Mouse (Mus musculus) limb, embryonic 15.5 days (tissue): ENCODE data around the gene Erbb4. TPM values are rescaled to one million over a fixed set of nuclear protein-coding genes. Genes with fewer than 3 reads are reported as not detected.

Source experiments
- ATAC-seq: fragments of 200-750 bp; cut with Nextera tagmentation; 2 replicates; pipeline ENCODE4 v1.8.0; 2017; ENCODE audit warnings: low read depth, moderate TSS enrichment; ENCODE audit not compliant: insufficient number of reproducible peaks, low FRiP score, low TSS enrichment
- H3K27ac ChIP-seq: fragments of 300-500 bp; sonication (generic); 2 replicates; pipeline ENCODE4 v1.5.1; 2015; ENCODE audit warnings: moderate library complexity, mild to moderate bottlenecking, inconsistent platforms
- H3K27me3 ChIP-seq: fragments of 300-500 bp; sonication (generic); 2 replicates; pipeline ENCODE4 v1.6.1; 2015; ENCODE audit warnings: inconsistent platforms
- H3K36me3 ChIP-seq: fragments of 300-500 bp; sonication (generic); 2 replicates; pipeline ENCODE4 v1.6.1; 2015; ENCODE audit warnings: inconsistent platforms
- H3K4me1 ChIP-seq: fragments of 300-500 bp; sonication (generic); 2 replicates; pipeline ENCODE4 v1.6.1; 2015; ENCODE audit warnings: inconsistent platforms
- H3K4me2 ChIP-seq: fragments of 300-500 bp; sonication (generic); 2 replicates; pipeline ENCODE4 v1.6.1; 2015; ENCODE audit warnings: mild to moderate bottlenecking, inconsistent platforms
- H3K4me3 ChIP-seq: fragments of 300-500 bp; sonication (generic); 2 replicates; pipeline ENCODE4 v1.5.1; 2015; ENCODE audit warnings: mild to moderate bottlenecking, inconsistent platforms
- H3K9ac ChIP-seq: fragments of 300-500 bp; sonication (generic); 2 replicates; pipeline ENCODE4 v1.6.1; 2015; ENCODE audit warnings: inconsistent platforms
- H3K9me3 ChIP-seq: fragments of 300-500 bp; sonication (generic); 2 replicates; pipeline ENCODE4 v1.6.1; 2016; ENCODE audit warnings: inconsistent platforms
- whole genome bisulfite sequencing: fragments of 180-500 bp; shearing (Covaris S2); methylation state at CpG from one replicate; pipeline ENCODE4 v1.1.7; 2015; 5-methylcytosine and 5-hydroxymethylcytosine counted together
- polyA plus RNA-seq: library from polyadenylated mRNA; unstranded; fragments of >200 nt; fragmentation: Nextera tagmentation; extraction: Ambion mirVana; gene quantifications from 2 replicates; pipeline ENCODE4 v1.2.1, GENCODE M21; 2015

Erbb4 gene
- 0.94 and 1.6 TPM in 2 replicates for polyA plus RNA-seq

- Histone ChIP-seq H3K9me3 (no peaks in the 10 kb centered on the region), H3K4me2 (peak within 1 kb of the TSS; percentile 100), H3K27ac (no peak within 1 kb of the TSS; the same call in 1 of the 2 replicates), H3K4me3 (peak within 1 kb of the TSS; percentile 62), H3K27me3 (peaks cover 62% of the 10 kb centered on the region), H3K36me3 (no peaks in the 10 kb centered on the region), H3K9ac (peak within 1 kb of the TSS; percentile 33), H3K4me1 (peaks cover 32% of the 10 kb centered on the region)
- WGBS: 1% methylated on average over 58 of the region's 63 CpGs
- ATAC-seq: 0 out of 2 replicates have a peak, but pooled peaks have one; percentile 56
Measured at GRCm38 (mm10) chr1:69107485-69108158, at the start of gene Erbb4. Gene Erbb4, minus strand, starts transcription at chr1:69108059.

- Histone ChIP-seq H3K4me2 (no peak overlapping the region), H3K9ac (no peak overlapping the region), H3K9me3 (no peaks in the 10 kb centered on the region), H3K36me3 (no peaks in the 10 kb centered on the region), H3K4me1 (no peaks in the 10 kb centered on the region), H3K27ac (no peak overlapping the region), H3K4me3 (no peak overlapping the region), H3K27me3 (no peaks in the 10 kb centered on the region)
- WGBS: 70% methylated on average over 2 of the region's 2 CpGs
- ATAC-seq: no peak
Measured at GRCm38 (mm10) chr1:69157346-69157745, 49.5 kb upstream of the Erbb4 start.

GRCm38 (mm10) chr1:69141341-69141740, 33.5 kb upstream of the Erbb4 start:
- H3K4me2 ChIP-seq: no peak overlapping the region
- no peaks in the 10 kb centered on the region for H3K27me3 ChIP-seq
- ATAC-seq: no peak
- H3K4me3 ChIP-seq: no peak overlapping the region
- no peaks in the 10 kb centered on the region for H3K4me1 ChIP-seq
- no peak overlapping the region for H3K9ac ChIP-seq
- H3K27ac ChIP-seq: no peak overlapping the region
- H3K9me3 ChIP-seq: no peaks in the 10 kb centered on the region
- H3K36me3 ChIP-seq: no peaks in the 10 kb centered on the region

GRCm38 (mm10) chr1:69139519-69139868, 31.6 kb upstream of the Erbb4 start:
- H3K4me1 ChIP-seq: no peaks in the 10 kb centered on the region
- no peaks in the 10 kb centered on the region for H3K36me3 ChIP-seq
- H3K9ac ChIP-seq: no peak overlapping the region
- no peak overlapping the region for H3K4me3 ChIP-seq
- 60% methylated on average over 6 of the region's 6 CpGs for WGBS
- no peaks in the 10 kb centered on the region for H3K27me3 ChIP-seq
- ATAC-seq: no peak
- H3K4me2 ChIP-seq: no peak overlapping the region
- H3K27ac ChIP-seq: no peak overlapping the region
- H3K9me3 ChIP-seq: no peaks in the 10 kb centered on the region

- Histone ChIP-seq H3K36me3 (no peaks in the 10 kb centered on the region), H3K4me1 (no peaks in the 10 kb centered on the region), H3K4me3 (no peak overlapping the region), H3K9ac (no peak overlapping the region), H3K27ac (no peak overlapping the region), H3K27me3 (no peaks in the 10 kb centered on the region), H3K9me3 (no peaks in the 10 kb centered on the region), H3K4me2 (no peak overlapping the region)
- 31% methylated on average over 4 of the region's 4 CpGs for WGBS
- no peak for ATAC-seq
Measured at GRCm38 (mm10) chr1:69138856-69139518, 31.1 kb upstream of the Erbb4 start.

GRCm38 (mm10) chr1:69124147-69124848, 16.4 kb upstream of the Erbb4 start:
- H3K4me3 ChIP-seq: no peak overlapping the region
- H3K27ac ChIP-seq: no peak overlapping the region
- no peak overlapping the region for H3K9ac ChIP-seq
- ATAC-seq: no peak
- no peaks in the 10 kb centered on the region for H3K36me3 ChIP-seq
- no peak overlapping the region for H3K4me2 ChIP-seq
- H3K27me3 ChIP-seq: no peaks in the 10 kb centered on the region
- WGBS: 92% methylated on average over 1 of the region's 1 CpGs
- no peaks in the 10 kb centered on the region for H3K4me1 ChIP-seq
- H3K9me3 ChIP-seq: no peaks in the 10 kb centered on the region

GRCm38 (mm10) chr1:69118249-69118938, 10.5 kb upstream of the Erbb4 start:
- Histone ChIP-seq H3K9ac (no peak overlapping the region), H3K4me2 (no peak overlapping the region), H3K4me1 (no peaks in the 10 kb centered on the region), H3K9me3 (no peaks in the 10 kb centered on the region), H3K4me3 (no peak overlapping the region), H3K36me3 (no peaks in the 10 kb centered on the region), H3K27me3 (no peaks in the 10 kb centered on the region), H3K27ac (no peak overlapping the region)
- WGBS: 72% methylated on average over 4 of the region's 4 CpGs
- ATAC-seq: no peak

- WGBS: 3% methylated on average over 20 of the region's 20 CpGs
Measured at GRCm38 (mm10) chr1:69108159-69108925, 483 bp upstream of the Erbb4 start.

GRCm38 (mm10) chr1:69106937-69107461, 860 bp downstream of the Erbb4 start:
- peaks cover 32% of the 10 kb centered on the region for H3K4me1 ChIP-seq
- H3K4me3 ChIP-seq: peak overlapping the region; percentile 62
- ATAC-seq: peak; percentile 66; the same call in 1 of the 2 replicates
- H3K4me2 ChIP-seq: peak overlapping the region; percentile 100
- peaks cover 62% of the 10 kb centered on the region for H3K27me3 ChIP-seq
- H3K27ac ChIP-seq: no peak overlapping the region
- no peaks in the 10 kb centered on the region for H3K36me3 ChIP-seq
- WGBS: 0% methylated on average over 32 of the region's 35 CpGs
- H3K9me3 ChIP-seq: no peaks in the 10 kb centered on the region
- peak overlapping the region; percentile 33 for H3K9ac ChIP-seq

More at GRCm38 (mm10) chr1:69108159-69108925, 483 bp upstream of the Erbb4 start:
- Histone ChIP-seq H3K36me3 (no peaks in the 10 kb centered on the region), H3K4me1 (peaks cover 32% of the 10 kb centered on the region), H3K9me3 (no peaks in the 10 kb centered on the region), H3K9ac (no peak overlapping the region), H3K27me3 (peaks cover 59% of the 10 kb centered on the region), H3K27ac (no peak overlapping the region), H3K4me2 (peak overlapping the region; percentile 100), H3K4me3 (peak overlapping the region; percentile 62)
- ATAC-seq: peak; percentile 48; the same call in 1 of the 2 replicates

GRCm38 (mm10) chr1:69106322-69106761, 1.5 kb downstream of the Erbb4 start:
- peaks cover 32% of the 10 kb centered on the region for H3K4me1 ChIP-seq
- no peak overlapping the region for H3K27ac ChIP-seq
- no peaks in the 10 kb centered on the region for H3K36me3 ChIP-seq
- peak overlapping the region; percentile 26; the same call in 1 of the 2 replicates for H3K9ac ChIP-seq
- peak overlapping the region; percentile 100 for H3K4me2 ChIP-seq
- H3K9me3 ChIP-seq: no peaks in the 10 kb centered on the region
- WGBS: under 1% methylated on average over 24 of the region's 24 CpGs
- no peak for ATAC-seq
- H3K4me3 ChIP-seq: peak overlapping the region; percentile 62
- peaks cover 62% of the 10 kb centered on the region for H3K27me3 ChIP-seq
